Mouse (Mus musculus): Measurements from ENCODE around the gene Stt3b.

Gene Stt3b

GRCm38 (mm10) chr9:115310346-115311222 lies at the start of gene Stt3b:
Stt3b (minus strand) TSS chr9:115310421.
- peak; percentile 99 for DNase-seq (ENCODE audit: extremely low spot score)

GRCm38 (mm10) chr9:115358421-115358820 lies 48.2 kb upstream of the Stt3b start:
- DNase-seq (ENCODE audit: extremely low spot score): no peak

GRCm38 (mm10) chr9:115357996-115358395 lies 47.8 kb upstream of the Stt3b start:
- DNase-seq (ENCODE audit: extremely low spot score): no peak

GRCm38 (mm10) chr9:115356731-115357458 lies 46.7 kb upstream of the Stt3b start:
- no peak for DNase-seq (ENCODE audit: extremely low spot score)

- DNase-seq (ENCODE audit: extremely low spot score): no peak
Measured at GRCm38 (mm10) chr9:115355972-115356371, 45.8 kb upstream of the Stt3b start.

- DNase-seq (ENCODE audit: extremely low spot score): no peak
Measured at GRCm38 (mm10) chr9:115349741-115350512, 39.7 kb upstream of the Stt3b start.

GRCm38 (mm10) chr9:115349106-115349505 lies 38.9 kb upstream of the Stt3b start:
- DNase-seq (ENCODE audit: extremely low spot score): no peak

GRCm38 (mm10) chr9:115344930-115345329 lies 34.7 kb upstream of the Stt3b start:
- DNase-seq (ENCODE audit: extremely low spot score): no peak

- no peak for DNase-seq (ENCODE audit: extremely low spot score)
Measured at GRCm38 (mm10) chr9:115341576-115341975, 31.4 kb upstream of the Stt3b start.

GRCm38 (mm10) chr9:115340212-115340815 lies 30.1 kb upstream of the Stt3b start:
- DNase-seq (ENCODE audit: extremely low spot score): no peak

GRCm38 (mm10) chr9:115338816-115339215 lies 28.6 kb upstream of the Stt3b start:
- DNase-seq (ENCODE audit: extremely low spot score): no peak

GRCm38 (mm10) chr9:115333016-115333415 lies 22.8 kb upstream of the Stt3b start:
- no peak for DNase-seq (ENCODE audit: extremely low spot score)

GRCm38 (mm10) chr9:115332339-115332738 lies 22.1 kb upstream of the Stt3b start:
- DNase-seq (ENCODE audit: extremely low spot score): no peak

- no peak for DNase-seq (ENCODE audit: extremely low spot score)
Measured at GRCm38 (mm10) chr9:115330861-115331476, 20.7 kb upstream of the Stt3b start.

GRCm38 (mm10) chr9:115326533-115326890 lies 16.3 kb upstream of the Stt3b start:
- no peak for DNase-seq (ENCODE audit: extremely low spot score)

- DNase-seq (ENCODE audit: extremely low spot score): no peak
Measured at GRCm38 (mm10) chr9:115325831-115326532, 15.8 kb upstream of the Stt3b start.

GRCm38 (mm10) chr9:115323572-115323971 lies 13.4 kb upstream of the Stt3b start:
- DNase-seq (ENCODE audit: extremely low spot score): no peak

- no peak for DNase-seq (ENCODE audit: extremely low spot score)
Measured at GRCm38 (mm10) chr9:115322385-115322784, 12.2 kb upstream of the Stt3b start.

- DNase-seq (ENCODE audit: extremely low spot score): no peak
Measured at GRCm38 (mm10) chr9:115321052-115321451, 10.8 kb upstream of the Stt3b start.

- no peak for DNase-seq (ENCODE audit: extremely low spot score)
Measured at GRCm38 (mm10) chr9:115320156-115320555, 9.9 kb upstream of the Stt3b start.

Data from embryo, embryonic 9.5 days (tissue).